Mouse (Mus musculus): ENCODE results near the gene Tbce.

- no peak for TF ChIP-seq POLR2A (IDR thresholded peaks at IDR 0.05; ENCODE audit: control insufficient read depth, extremely low read depth, insufficient read depth, low read length, poor library complexity)
- TF ChIP-seq CTCF (IDR thresholded peaks at IDR 0.05; ENCODE audit: borderline replicate concordance, control insufficient read depth, extremely low read depth, insufficient read depth, low read length, poor library complexity), result no peak
These were observed 34.9 kb upstream of the Tbce start for GRCm38 (mm10) chr13:14074371-14074770.
